Mouse (Mus musculus) spleen, postnatal 10 days (tissue): ENCODE measurements at regions not wholly inside any gene's neighbourhood (a gene's known extent, or its start where the extent isn't known, plus 50 kb on each side); places are given as distances from the start of the nearest gene placed in this dataset.
A peak's percentile ranks its signal among the peaks of the same experiment; 100 is the strongest.

Experiments
- DNase-seq, 2 experiments: peaks; one replicate each; pipeline ENCODE4 v3.0.0; 2021 to 2022; ENCODE audit warnings: low spot score in 2 of 2

GRCm38 (mm10) chr13:112037731-112038380 is 229.1 kb upstream of the Map3k1 start:
- DNase-seq, result no peak

- DNase-seq, result no peak
Measured at GRCm38 (mm10) chr13:112038556-112039304, 229.9 kb upstream of the Map3k1 start.

- no peak for DNase-seq
Measured at GRCm38 (mm10) chr13:112039422-112040145, 230.8 kb upstream of the Map3k1 start.

- DNase-seq, result peak; percentile 47 to 63
Measured at GRCm38 (mm10) chr13:112043524-112044246, 234.9 kb upstream of the Map3k1 start.

- DNase-seq, result no peak
Measured at GRCm38 (mm10) chr13:112044372-112044771, 235.6 kb upstream of the Map3k1 start.

- no peak for DNase-seq
Measured at GRCm38 (mm10) chr13:112046247-112047211, 237.7 kb upstream of the Map3k1 start.

- DNase-seq, result no peak
Measured at GRCm38 (mm10) chr13:112047408-112047807, 238.6 kb upstream of the Map3k1 start.

- no peak for DNase-seq
Measured at GRCm38 (mm10) chr13:112047874-112048273, 239.1 kb upstream of the Map3k1 start.

- DNase-seq, result no peak
Measured at GRCm38 (mm10) chr13:112048327-112048726, 239.5 kb upstream of the Map3k1 start.

GRCm38 (mm10) chr13:112050892-112051291 is 237.4 kb upstream of the Ankrd55 start:
- no peak for DNase-seq

- no peak for DNase-seq
Measured at GRCm38 (mm10) chr13:112052011-112052410, 236.2 kb upstream of the Ankrd55 start.

GRCm38 (mm10) chr13:112052456-112052855 is 235.8 kb upstream of the Ankrd55 start:
- no peak for DNase-seq

GRCm38 (mm10) chr13:112054879-112055371 is 233.3 kb upstream of the Ankrd55 start:
- DNase-seq, result no peak

- no peak for DNase-seq
Measured at GRCm38 (mm10) chr13:112058218-112058617, 230.0 kb upstream of the Ankrd55 start.

- DNase-seq, result no peak
Measured at GRCm38 (mm10) chr13:112058771-112059170, 229.5 kb upstream of the Ankrd55 start.

- no peak for DNase-seq
Measured at GRCm38 (mm10) chr13:112062024-112062423, 226.2 kb upstream of the Ankrd55 start.

- DNase-seq, result no peak
Measured at GRCm38 (mm10) chr13:112063409-112064111, 224.7 kb upstream of the Ankrd55 start.

GRCm38 (mm10) chr13:112064681-112065080 is 223.6 kb upstream of the Ankrd55 start:
- DNase-seq, result no peak

- DNase-seq, result no peak
Measured at GRCm38 (mm10) chr13:112067066-112067847, 221.0 kb upstream of the Ankrd55 start.
